Comparison of ENCODE assay signal across 8 mouse cellular contexts in genomic region chr19:8992769-8993624, GRCm38 (mm10). TPM values are rescaled to one million over a fixed set of nuclear protein-coding genes. Genes with fewer than 3 reads are reported as not detected.
A peak's percentile ranks its signal among the peaks of the same experiment; 100 is the strongest.
DNase-seq lines count a peak whose midpoint lies in the region; ATAC-seq lines count a peak whose summit lies in the region.

No protein-coding gene starts in this region.

- peaks cover 28% of the 10 kb centered on the region for H3K4me1 ChIP-seq in forebrain, embryonic 16.5 days (replicated peaks; ENCODE audit: control insufficient read depth, insufficient read depth, low read length)

- no peaks in the 10 kb centered on the region for H3K36me3 ChIP-seq in forebrain, embryonic 16.5 days (ENCODE audit: control insufficient read depth, insufficient read depth)

- H3K4me3 ChIP-seq in forebrain, embryonic 16.5 days (replicated peaks; ENCODE audit: low read length): no peak overlapping the region

- H3K9me3 ChIP-seq in forebrain, embryonic 16.5 days (ENCODE audit: control insufficient read depth, low read length): no peaks in the 10 kb centered on the region

- intact Hi-C loops in heart, postnatal 25 days (cut with DNase I): loop anchor here (2.0 kb wide), 1 partner anchor 90 kb away; no protein-coding TSS in a partner anchor

- peak; percentile 6; the same call in 1 of the 2 replicates for ATAC-seq in forebrain, embryonic 16.5 days

- peak; percentile 70 to 85 for DNase-seq in CD8-positive naive resting alpha-beta T cell, adult 2 months (ENCODE audit: low read depth in 2 of 2, low spot score in 2 of 2)
- DNase-seq in adrenal gland, postnatal 10 days: peak; percentile 90
- peak; percentile 88 for DNase-seq in heart, postnatal 25 days (ENCODE audit: low spot score)
- DNase-seq in layer of hippocampus, adult 18-20 months (ENCODE audit: low spot score in 2 of 2): peak; percentile 45 to 78
- peak; percentile 96 for DNase-seq in lung, postnatal 10 days
- DNase-seq in right cerebral cortex, adult 2 months (ENCODE audit: low spot score in 2 of 2): peak; percentile 75 to 80
- peak; percentile 74 for DNase-seq in urinary bladder, adult 2 months (ENCODE audit: low spot score)

- H3K4me2 ChIP-seq in forebrain, embryonic 16.5 days (ENCODE audit: low read length): no peak overlapping the region

- WGBS in forebrain, embryonic 16.5 days: 34% methylated on average over 12 of the region's 12 CpGs

- H3K27ac ChIP-seq in forebrain, embryonic 16.5 days (ENCODE audit: low read length): no peak overlapping the region

- H3K27me3 ChIP-seq in forebrain, embryonic 16.5 days (replicated peaks; ENCODE audit: control insufficient read depth, insufficient read depth, low read length): peaks cover 12% of the 10 kb centered on the region

- H3K9ac ChIP-seq in forebrain, embryonic 16.5 days (replicated peaks; ENCODE audit: low read depth, low read length): no peak overlapping the region

RNA-seq across cellular contexts. Expression of gene Ahnak, which starts 3.9 kb away (rescaled TPM):
- total RNA-seq in adrenal gland, postnatal 10 days (2021): 100 to 1,000 TPM; 146 to 184 TPM
- polyA plus RNA-seq in forebrain, embryonic 16.5 days (2015; fragmentation: Nextera tagmentation; extraction: Ambion mirVana): 2.2 and 3.4 TPM in 2 replicates
- 100 to 1,000 TPM; 283 to 326 TPM for total RNA-seq in heart, postnatal 25 days (2021)
- total RNA-seq in layer of hippocampus, adult 18-20 months (2021): 10 to 100 TPM; 18.1 to 19.9 TPM
- 126 and 168 TPM in 2 replicates for polyA plus RNA-seq in urinary bladder, adult 2 months (2012; rRNA removed)

RNA-seq across cellular contexts. Expression of gene Eef1g, which starts 26.2 kb away (rescaled TPM):
- 100 to 1,000 TPM; 355 to 407 TPM for total RNA-seq in adrenal gland, postnatal 10 days (2021)
- polyA plus RNA-seq in forebrain, embryonic 16.5 days (2015; fragmentation: Nextera tagmentation; extraction: Ambion mirVana): 346 and 348 TPM in 2 replicates
- 100 to 1,000 TPM; 241 to 256 TPM for total RNA-seq in heart, postnatal 25 days (2021)
- 100 to 1,000 TPM; 257 to 269 TPM for total RNA-seq in layer of hippocampus, adult 18-20 months (2021)
- polyA plus RNA-seq in urinary bladder, adult 2 months (2012; rRNA removed): 398 and 489 TPM in 2 replicates

RNA-seq across cellular contexts. Expression of gene Tut1, which starts 39.4 kb away (rescaled TPM):
- 10 to 100 TPM; 17.4 to 19.3 TPM for total RNA-seq in adrenal gland, postnatal 10 days (2021)
- polyA plus RNA-seq in forebrain, embryonic 16.5 days (2015; fragmentation: Nextera tagmentation; extraction: Ambion mirVana): 33.6 and 35.5 TPM in 2 replicates
- total RNA-seq in heart, postnatal 25 days (2021): 1 to 10 TPM; 7.2 to 8.8 TPM
- 10 to 100 TPM; 21.9 to 22.5 TPM for total RNA-seq in layer of hippocampus, adult 18-20 months (2021)
- 21.8 and 24.1 TPM in 2 replicates for polyA plus RNA-seq in urinary bladder, adult 2 months (2012; rRNA removed)

RNA-seq across cellular contexts. Expression of gene Mta2, which starts 51.3 kb away (rescaled TPM):
- 100 to 1,000 TPM in 1 of 2 experiments, 10 to 100 TPM in 1; 94.8 to 111 TPM for total RNA-seq in adrenal gland, postnatal 10 days (2021)
- polyA plus RNA-seq in forebrain, embryonic 16.5 days (2015; fragmentation: Nextera tagmentation; extraction: Ambion mirVana): 175 and 186 TPM in 2 replicates
- total RNA-seq in heart, postnatal 25 days (2021): 10 to 100 TPM; 29.5 to 32.3 TPM
- total RNA-seq in layer of hippocampus, adult 18-20 months (2021): 10 to 100 TPM; 51.6 to 53.4 TPM
- 29.9 and 47.6 TPM in 2 replicates for polyA plus RNA-seq in urinary bladder, adult 2 months (2012; rRNA removed)

Comparison
In these comparisons a context has a peak if more than half of its experiments do, and no peak if none do; other contexts are left out.
1. RNA of gene Ahnak, which starts 3.9 kb away (total RNA-seq): 283 to 326 TPM in heart, postnatal 25 days and 146 to 184 TPM in adrenal gland, postnatal 10 days; 18.1 to 19.9 TPM in layer of hippocampus, adult 18-20 months; every median in the first group is over 4 times any median in the second.
2. Peak in every context shown above with its lines, with median percentiles within 50 percentile points of each other: DNase-seq.